Mouse (Mus musculus): ENCODE results near the gene Rnf25. TPM values are rescaled to one million over a fixed set of nuclear protein-coding genes. Genes with fewer than 3 reads are reported as not detected.

Gene Rnf25
- polyA plus RNA-seq, 1 experiment from 2014 or later = 40.2 TPM

DNA sequence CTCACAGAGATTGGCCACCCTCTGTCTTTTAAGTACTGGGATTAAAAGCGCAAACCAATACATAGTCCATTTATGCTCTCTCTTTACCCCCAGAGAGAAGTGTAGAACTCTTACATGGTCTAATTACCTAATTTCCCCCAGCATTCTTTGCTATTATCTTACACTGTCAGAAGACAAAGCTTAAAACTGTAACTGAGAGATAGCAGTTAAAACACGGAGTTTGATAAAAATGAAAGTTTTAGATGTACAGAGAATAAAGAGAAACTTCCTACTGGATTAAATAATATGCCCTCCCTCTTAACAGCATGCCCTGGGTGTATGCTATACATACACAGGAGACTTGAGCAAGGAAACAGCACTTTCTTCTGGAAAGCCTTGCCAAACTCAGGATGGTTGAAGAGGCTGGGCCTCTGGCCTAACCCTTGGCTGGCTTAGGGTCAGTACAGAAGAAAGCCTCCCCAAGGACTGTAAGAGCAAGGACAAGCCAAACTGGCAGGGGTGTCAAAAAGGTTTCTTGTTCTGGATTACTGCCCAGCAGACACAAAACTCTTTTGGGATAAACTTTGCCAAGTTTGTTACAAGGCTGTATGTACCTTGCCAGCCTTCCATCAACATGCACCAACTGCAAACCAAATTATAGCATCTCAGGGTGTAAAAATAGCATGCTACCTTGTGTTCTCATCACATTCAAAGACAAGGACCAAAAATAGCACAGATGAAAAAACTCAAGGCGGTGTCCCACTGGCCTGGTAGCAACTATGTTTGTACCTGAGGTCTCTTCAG is 16.4 kb downstream of the Rnf25 start:
- 95% methylated on average over 3 of the region's 3 CpGs for WGBS
- no peak overlapping the region for H3K9ac ChIP-seq
- H3K9me3 ChIP-seq = no peaks in the 10 kb centered on the region
- H3K4me1 ChIP-seq (replicated peaks) = peaks cover 38% of the 10 kb centered on the region
- no peak for ATAC-seq (ENCODE audit: low FRiP score, low read depth)
- H3K4me3 ChIP-seq = no peak overlapping the region
- H3K4me2 ChIP-seq = no peak overlapping the region
- H3K27ac ChIP-seq (replicated peaks) = no peak overlapping the region
- H3K36me3 ChIP-seq = peaks cover 11% of the 10 kb centered on the region
- H3K27me3 ChIP-seq = no peaks in the 10 kb centered on the region

DNA sequence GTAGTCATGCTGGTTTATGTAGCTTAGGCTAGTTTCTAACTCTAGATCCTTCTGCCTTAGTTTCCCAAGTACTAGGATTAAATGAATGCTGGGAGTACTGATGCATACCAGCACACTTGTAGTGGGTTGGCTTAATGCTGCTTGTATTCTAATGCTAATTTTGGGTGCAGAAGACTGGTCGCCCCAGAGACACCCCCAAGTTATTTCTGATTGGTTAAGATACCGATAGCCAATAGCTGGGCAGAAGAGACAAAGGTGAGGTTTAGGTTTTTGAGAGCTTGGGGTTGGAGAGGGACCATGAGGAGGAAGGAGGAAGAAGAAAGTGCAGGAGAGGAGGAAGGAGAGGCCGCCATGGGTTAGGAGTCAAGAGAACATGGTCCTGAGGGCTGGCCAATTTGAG is 18.6 kb downstream of the Rnf25 start:
- ATAC-seq (ENCODE audit: low FRiP score, low read depth) = no peak
- no peak overlapping the region for H3K4me2 ChIP-seq

DNA sequence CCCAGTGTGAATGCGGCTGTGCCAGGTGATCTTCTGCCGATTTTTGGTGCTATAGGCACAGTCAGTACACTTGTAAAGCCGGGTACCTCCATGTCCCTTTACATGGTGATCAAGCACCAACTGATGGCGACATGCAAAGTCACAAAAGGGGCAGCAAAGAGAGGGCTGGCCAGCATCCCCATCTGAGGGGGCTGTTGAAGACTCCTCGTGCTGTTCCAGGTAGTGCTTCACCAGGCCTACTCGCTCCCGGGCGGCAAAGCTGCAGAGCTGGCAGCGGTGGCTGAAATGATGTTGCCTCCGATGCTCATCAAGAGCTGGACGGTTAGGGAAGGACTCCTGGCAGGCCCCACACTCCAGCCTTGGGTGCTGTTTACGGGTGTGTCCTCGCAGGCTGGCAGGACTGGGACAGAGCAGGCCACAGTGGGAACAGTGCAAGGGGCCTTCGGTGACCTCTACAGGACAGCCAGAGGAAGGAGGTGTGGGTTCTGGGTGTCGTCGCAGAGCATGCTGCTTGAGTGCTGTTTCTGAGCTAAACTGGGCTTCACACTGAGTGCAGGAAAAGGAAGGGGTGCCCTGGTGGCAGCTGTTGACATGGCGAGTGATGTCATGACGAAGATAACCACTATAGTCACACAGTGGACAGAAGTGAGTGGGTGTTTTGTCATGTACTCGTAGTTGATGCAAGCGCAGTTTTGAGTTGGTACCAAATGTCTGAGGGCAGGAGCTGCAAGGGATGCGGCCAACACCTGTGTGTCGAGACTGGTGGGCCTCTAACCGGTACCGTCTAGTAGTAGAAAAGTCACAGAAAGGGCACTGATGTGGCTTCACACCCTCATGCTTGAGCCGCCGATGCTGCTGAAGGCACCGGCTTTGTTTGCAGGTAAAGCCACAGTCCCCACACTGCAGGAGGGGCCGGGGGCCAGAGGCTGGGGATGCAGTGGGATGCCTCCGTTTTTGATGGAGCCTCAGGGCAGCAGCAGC is 31.2 kb downstream of the Rnf25 start:
- no peaks in the 10 kb centered on the region for H3K27me3 ChIP-seq
- H3K9me3 ChIP-seq = no peaks in the 10 kb centered on the region
- H3K4me1 ChIP-seq (replicated peaks) = no peaks in the 10 kb centered on the region
- H3K27ac ChIP-seq (replicated peaks) = no peak overlapping the region
- H3K9ac ChIP-seq = no peak overlapping the region
- H3K4me3 ChIP-seq = no peak overlapping the region
- H3K36me3 ChIP-seq = peaks cover 83% of the 10 kb centered on the region
- H3K4me2 ChIP-seq = no peak overlapping the region
- WGBS = 94% methylated on average over 29 of the region's 29 CpGs
- no peak for ATAC-seq (ENCODE audit: low FRiP score, low read depth)

More for the DNA sequence above, 18.6 kb downstream of the Rnf25 start:
- Histone ChIP-seq H3K27ac (replicated peaks) (no peak overlapping the region), H3K27me3 (no peaks in the 10 kb centered on the region), H3K9ac (no peak overlapping the region), H3K9me3 (no peaks in the 10 kb centered on the region), H3K4me3 (no peak overlapping the region), H3K4me1 (replicated peaks) (peaks cover 27% of the 10 kb centered on the region), H3K36me3 (peaks cover 29% of the 10 kb centered on the region)
- WGBS = 77% methylated on average over 3 of the region's 3 CpGs

DNA sequence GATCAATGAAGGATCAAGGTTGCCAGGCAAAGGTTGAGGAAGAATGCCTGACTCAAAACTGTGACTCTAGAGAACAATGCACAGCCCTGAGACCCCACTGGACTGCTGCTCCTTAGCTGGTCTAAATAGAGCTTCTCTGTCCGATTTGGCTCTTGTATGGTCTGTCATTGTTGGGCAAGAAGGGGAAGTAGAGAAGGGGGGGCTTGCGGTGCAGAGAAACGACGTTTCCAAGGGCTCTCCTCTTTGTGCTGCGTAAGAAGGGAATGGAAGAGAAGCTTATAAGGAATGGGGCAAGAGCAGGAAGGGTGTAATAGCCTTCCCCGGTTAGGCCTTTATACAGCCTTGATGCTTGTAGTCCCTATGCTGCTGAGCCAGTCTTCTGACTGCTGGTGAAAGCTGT is 35.4 kb downstream of the Rnf25 start:
- Histone ChIP-seq H3K9ac (no peak overlapping the region), H3K36me3 (peaks cover 71% of the 10 kb centered on the region), H3K27me3 (no peaks in the 10 kb centered on the region), H3K27ac (replicated peaks) (no peak overlapping the region), H3K4me2 (no peak overlapping the region), H3K9me3 (no peaks in the 10 kb centered on the region), H3K4me1 (replicated peaks) (no peaks in the 10 kb centered on the region), H3K4me3 (no peak overlapping the region)
- ATAC-seq (ENCODE audit: low FRiP score, low read depth) = no peak
- 66% methylated on average over 6 of the region's 6 CpGs for WGBS

DNA sequence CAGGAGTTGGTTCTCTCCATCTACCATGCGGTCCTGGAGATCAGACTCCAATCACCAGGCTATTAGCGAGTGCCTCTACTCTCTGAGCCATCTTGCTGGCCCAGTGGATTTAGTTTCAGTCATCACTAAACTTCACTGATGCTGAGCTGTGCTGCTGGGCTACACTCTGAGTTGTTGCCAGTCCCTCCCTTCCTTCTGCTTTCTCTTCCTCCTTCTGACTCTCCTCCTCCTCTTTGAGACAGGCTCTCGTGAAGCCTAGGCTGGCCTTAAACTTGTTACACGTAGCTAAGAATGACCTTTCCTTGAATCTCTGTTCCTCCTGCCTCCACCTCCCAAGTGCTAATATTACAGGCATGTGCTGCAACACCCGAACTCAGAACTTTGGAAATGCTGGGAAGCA is 42.1 kb downstream of the Rnf25 start:
- WGBS = 90% methylated on average over 5 of the region's 5 CpGs
- no peaks in the 10 kb centered on the region for H3K4me1 ChIP-seq (replicated peaks)

DNA sequence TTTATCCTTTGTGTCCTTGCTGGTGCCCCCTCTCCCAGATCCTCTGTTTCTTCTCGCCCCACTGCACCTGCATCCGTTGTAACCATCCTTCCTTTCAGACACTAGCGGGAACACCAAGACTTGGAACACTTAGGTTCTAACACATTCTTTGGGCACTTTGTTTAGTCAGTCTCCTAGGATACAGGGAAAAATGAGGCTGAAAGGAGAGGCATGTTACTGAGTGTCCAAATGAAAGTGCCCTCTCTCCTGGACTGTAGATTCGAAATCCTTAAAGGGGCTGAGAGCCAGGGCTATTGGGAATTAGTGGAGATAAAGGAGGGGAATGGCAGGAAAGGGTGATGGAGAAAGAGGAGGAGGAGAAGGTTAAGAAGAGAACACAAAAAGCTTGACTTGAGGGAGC is 57.0 kb downstream of the Rnf25 start, which contains the start of gene Usp37:
Gene Usp37 (minus strand): TSS at position 101 of the 400 bp plus-strand sequence.
- no peaks in the 10 kb centered on the region for H3K36me3 ChIP-seq
- no peak for ATAC-seq (ENCODE audit: low FRiP score, low read depth)
- H3K4me2 ChIP-seq = peak within 1 kb of the TSS; percentile 49
- peak within 1 kb of the TSS; percentile 22; the same call in 1 of the 2 replicates for H3K4me3 ChIP-seq
- WGBS = 28% methylated on average over 4 of the region's 4 CpGs
- H3K9ac ChIP-seq = no peak within 1 kb of the TSS
- no peaks in the 10 kb centered on the region for H3K27me3 ChIP-seq
- no peaks in the 10 kb centered on the region for H3K9me3 ChIP-seq
- H3K27ac ChIP-seq (replicated peaks) = peak within 1 kb of the TSS; percentile 61; the same call in 1 of the 2 replicates
- H3K4me1 ChIP-seq (replicated peaks) = peaks cover 11% of the 10 kb centered on the region

More for the DNA sequence above, 42.1 kb downstream of the Rnf25 start:
- Histone ChIP-seq H3K9me3 (no peaks in the 10 kb centered on the region), H3K36me3 (peaks cover 10% of the 10 kb centered on the region), H3K27ac (replicated peaks) (no peak overlapping the region), H3K4me3 (no peak overlapping the region), H3K4me2 (no peak overlapping the region), H3K9ac (no peak overlapping the region), H3K27me3 (no peaks in the 10 kb centered on the region)
- ATAC-seq (ENCODE audit: low FRiP score, low read depth) = no peak

Small RNA genes lying within 50 kb of the gene (microRNA-seq; reads per million reads assigned to microRNA genes)
- gene Gm25035 = not detected

Other genes with a start within 250 kb of the Rnf25 start
- gene Catip, start 239.3 kb downstream of the Rnf25 start, polyA plus RNA-seq (2015; fragmentation: Nextera tagmentation; extraction: Ambion mirVana) = 1.1 and 2.4 TPM in 2 replicates
- 2.9 and 3.4 TPM in 2 replicates for gene Slc11a1, start 226.2 kb downstream of the Rnf25 start, polyA plus RNA-seq (2015; fragmentation: Nextera tagmentation; extraction: Ambion mirVana)
- gene Ctdsp1, start 209.9 kb downstream of the Rnf25 start, polyA plus RNA-seq (2015; fragmentation: Nextera tagmentation; extraction: Ambion mirVana) = 19.3 and 19.5 TPM in 2 replicates
- 0.12 and 0.24 TPM in 2 replicates for gene Vil1, start 192.0 kb downstream of the Rnf25 start, polyA plus RNA-seq (2015; fragmentation: Nextera tagmentation; extraction: Ambion mirVana)
- 48.7 and 51.1 TPM in 2 replicates for gene Cnot9, start 95.3 kb downstream of the Rnf25 start, polyA plus RNA-seq (2015; fragmentation: Nextera tagmentation; extraction: Ambion mirVana)
- 5.6 and 6.1 TPM in 2 replicates for gene Plcd4, start 58.5 kb downstream of the Rnf25 start, polyA plus RNA-seq (2015; fragmentation: Nextera tagmentation; extraction: Ambion mirVana)
- 23.9 and 25.1 TPM in 2 replicates for gene Usp37, start 57.1 kb downstream of the Rnf25 start, polyA plus RNA-seq (2015; fragmentation: Nextera tagmentation; extraction: Ambion mirVana)
- gene Zfp142, start 13.2 kb downstream of the Rnf25 start, polyA plus RNA-seq (2015; fragmentation: Nextera tagmentation; extraction: Ambion mirVana) = 8.1 and 8.3 TPM in 2 replicates
- 20.0 and 21.5 TPM in 2 replicates for gene Bcs1l, start 13.1 kb downstream of the Rnf25 start, polyA plus RNA-seq (2015; fragmentation: Nextera tagmentation; extraction: Ambion mirVana)
- gene Stk36, start within 50 bp of the Rnf25 start, polyA plus RNA-seq (2015; fragmentation: Nextera tagmentation; extraction: Ambion mirVana) = 18.6 and 19.8 TPM in 2 replicates
- gene Ttll4, start 60.3 kb upstream of the Rnf25 start, polyA plus RNA-seq (2015; fragmentation: Nextera tagmentation; extraction: Ambion mirVana) = 8.8 and 9.5 TPM in 2 replicates
- gene Cyp27a1, start 112.2 kb upstream of the Rnf25 start, polyA plus RNA-seq (2015; fragmentation: Nextera tagmentation; extraction: Ambion mirVana) = 3.3 TPM in 2 replicates
- gene Prkag3, start 147.8 kb upstream of the Rnf25 start, polyA plus RNA-seq (2015; fragmentation: Nextera tagmentation; extraction: Ambion mirVana) = not detected in 2 replicates
- 4.7 and 7.0 TPM in 2 replicates for gene Wnt6, start 170.5 kb upstream of the Rnf25 start, polyA plus RNA-seq (2015; fragmentation: Nextera tagmentation; extraction: Ambion mirVana)
- 0.57 and 0.69 TPM in 2 replicates for gene Wnt10a, start 190.1 kb upstream of the Rnf25 start, polyA plus RNA-seq (2015; fragmentation: Nextera tagmentation; extraction: Ambion mirVana)

Data from hindbrain, embryonic 15.5 days (tissue).